15 mouse cellular contexts compared by ENCODE assay signal in the genomic region with DNA sequence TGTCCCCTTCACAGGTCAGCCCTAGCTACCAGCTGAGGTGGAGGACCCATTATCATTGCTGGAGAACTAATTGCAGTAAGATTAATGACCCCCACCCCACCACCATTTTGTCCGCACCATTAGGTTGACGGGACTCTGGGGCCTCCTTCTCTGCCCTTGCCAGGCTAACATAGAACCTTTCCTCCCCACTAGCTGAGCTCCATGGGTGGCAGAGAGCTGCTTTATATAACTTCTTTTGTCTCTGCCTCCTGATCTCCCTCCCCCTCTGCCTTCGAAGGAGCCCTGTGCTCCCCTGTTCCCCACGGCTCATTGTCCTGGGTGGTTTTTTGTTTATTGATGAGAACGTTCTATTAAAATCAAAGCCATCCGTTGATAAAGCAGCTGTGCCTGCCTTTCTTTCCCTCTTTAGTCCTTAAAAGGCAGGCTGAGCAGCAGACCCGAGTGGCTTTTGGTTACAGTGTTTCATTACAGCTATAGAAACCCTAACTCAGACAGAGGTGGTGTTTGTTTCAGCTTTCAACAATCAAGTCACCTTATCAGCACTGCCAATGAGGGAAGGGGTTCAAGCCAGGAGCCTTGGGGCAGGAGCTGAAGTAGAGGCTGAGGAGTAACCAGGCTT. TPM values are rescaled to one million over a fixed set of nuclear protein-coding genes. Genes with fewer than 3 reads are reported as not detected.
DNase-seq lines count a peak whose midpoint lies in the region; ATAC-seq lines count a peak whose summit lies in the region.
"Had no signal": no experiment of that assay in that cellular context is flagged by ENCODE, and none has a peak within 500 bp of the region (broad histone marks: within the 10 kb centered on the region; RNA-seq: fewer than 3 reads in every experiment).

No protein-coding gene starts in this region.

- no peak overlapping the region for H3K9ac ChIP-seq in limb, embryonic 12.5 days (replicated peaks)
- H3K9ac ChIP-seq in hindbrain, embryonic 14.5 days: no peak overlapping the region
- no peak overlapping the region for H3K9ac ChIP-seq in neural tube, embryonic 14.5 days (replicated peaks; ENCODE audit: low read depth, low read length)
- H3K9ac ChIP-seq in intestine, embryonic 16.5 days (ENCODE audit: low read depth, low read length): no peak overlapping the region
- H3K9ac ChIP-seq: embryonic facial prominence, embryonic 15.5 days; intestine, embryonic 15.5 days had no signal

- no peaks in the 10 kb centered on the region for H3K36me3 ChIP-seq in limb, embryonic 12.5 days
- no peaks in the 10 kb centered on the region for H3K36me3 ChIP-seq in limb, embryonic 10.5 days
- no peaks in the 10 kb centered on the region for H3K36me3 ChIP-seq in hindbrain, embryonic 14.5 days (replicated peaks; ENCODE audit: control insufficient read depth, insufficient read depth)
- no peaks in the 10 kb centered on the region for H3K36me3 ChIP-seq in neural tube, embryonic 14.5 days (ENCODE audit: control insufficient read depth, insufficient read depth, low read length)
- no peaks in the 10 kb centered on the region for H3K36me3 ChIP-seq in intestine, embryonic 16.5 days (ENCODE audit: control insufficient read depth, insufficient read depth, low read length)
- H3K36me3 ChIP-seq: embryonic facial prominence, embryonic 15.5 days; G1E; intestine, embryonic 15.5 days had no signal

- 0 out of 2 replicates have a peak overlapping the region, but pooled peaks have one; percentile 17 for H3K27ac ChIP-seq in limb, embryonic 12.5 days
- H3K27ac ChIP-seq in limb, embryonic 10.5 days: no peak overlapping the region; the same call in 1 of the 2 replicates
- peak overlapping the region; percentile 16; the same call in 1 of the 2 replicates for H3K27ac ChIP-seq in hindbrain, embryonic 14.5 days
- H3K27ac ChIP-seq in neural tube, embryonic 14.5 days (ENCODE audit: low read depth, low read length): peak overlapping the region; percentile 58
- H3K27ac ChIP-seq in intestine, embryonic 16.5 days (ENCODE audit: low read length): no peak overlapping the region
- H3K27ac ChIP-seq: embryonic facial prominence, embryonic 15.5 days; intestine, embryonic 15.5 days had no signal

- no peak overlapping the region for H3K4me3 ChIP-seq in limb, embryonic 12.5 days (replicated peaks)
- H3K4me3 ChIP-seq in limb, embryonic 10.5 days: no peak overlapping the region
- no peak overlapping the region for H3K4me3 ChIP-seq in hindbrain, embryonic 14.5 days (replicated peaks; ENCODE audit: low read length)
- H3K4me3 ChIP-seq in neural tube, embryonic 14.5 days (ENCODE audit: low read depth, low read length): no peak overlapping the region
- no peak overlapping the region for H3K4me3 ChIP-seq in intestine, embryonic 16.5 days (ENCODE audit: low read length)
- H3K4me3 ChIP-seq: embryonic facial prominence, embryonic 15.5 days; intestine, embryonic 15.5 days had no signal

- no peak overlapping the region for H3K4me2 ChIP-seq in limb, embryonic 12.5 days
- H3K4me2 ChIP-seq in hindbrain, embryonic 14.5 days (replicated peaks): no peak overlapping the region
- H3K4me2 ChIP-seq in neural tube, embryonic 14.5 days (ENCODE audit: low read depth, low read length): no peak overlapping the region
- no peak overlapping the region for H3K4me2 ChIP-seq in intestine, embryonic 16.5 days (ENCODE audit: low read depth, low read length)
- H3K4me2 ChIP-seq: embryonic facial prominence, embryonic 15.5 days; intestine, embryonic 15.5 days; liver, embryonic 11.5 days had no signal

- peaks cover 18% of the 10 kb centered on the region for H3K4me1 ChIP-seq in limb, embryonic 12.5 days (replicated peaks)
- peaks cover 19% of the 10 kb centered on the region; the same call in 1 of the 2 replicates for H3K4me1 ChIP-seq in limb, embryonic 10.5 days
- peaks cover 5% of the 10 kb centered on the region; the same call in 1 of the 2 replicates for H3K4me1 ChIP-seq in hindbrain, embryonic 14.5 days (replicated peaks; ENCODE audit: control insufficient read depth, insufficient read depth, low read length)
- H3K4me1 ChIP-seq in neural tube, embryonic 14.5 days (ENCODE audit: control insufficient read depth, insufficient read depth, low read length): peaks cover 6% of the 10 kb centered on the region
- H3K4me1 ChIP-seq in intestine, embryonic 16.5 days (ENCODE audit: control insufficient read depth, insufficient read depth, low read length): peaks cover 13% of the 10 kb centered on the region; the same call in 1 of the 2 replicates

- no peak for ATAC-seq in limb, embryonic 12.5 days (ENCODE audit: insufficient number of reproducible peaks, insufficient read depth, low FRiP score, low TSS enrichment, low read depth)
- no peak for ATAC-seq in hindbrain, embryonic 14.5 days (ENCODE audit: low FRiP score)
- no peak for ATAC-seq in neural tube, embryonic 14.5 days (ENCODE audit: low read depth)
- ATAC-seq in intestine, embryonic 16.5 days: no peak
- ATAC-seq: intestine, embryonic 15.5 days had no signal

- 46% methylated on average over 7 of the region's 7 CpGs for WGBS in limb, embryonic 12.5 days
- WGBS in limb, embryonic 10.5 days: 63% methylated on average over 7 of the region's 7 CpGs
- WGBS in hindbrain, embryonic 14.5 days: 8% methylated on average over 7 of the region's 7 CpGs
- 10% methylated on average over 7 of the region's 7 CpGs for WGBS in neural tube, embryonic 14.5 days
- 40% methylated on average over 7 of the region's 7 CpGs for WGBS in intestine, embryonic 16.5 days

- H3K9me3 ChIP-seq in limb, embryonic 12.5 days: peaks cover 10% of the 10 kb centered on the region; the same call in 1 of the 2 replicates
- H3K9me3 ChIP-seq in limb, embryonic 10.5 days (replicated peaks): no peaks in the 10 kb centered on the region; the same call in 1 of the 2 replicates
- no peaks in the 10 kb centered on the region for H3K9me3 ChIP-seq in hindbrain, embryonic 14.5 days (ENCODE audit: control insufficient read depth, low read length)
- H3K9me3 ChIP-seq in neural tube, embryonic 14.5 days (ENCODE audit: control insufficient read depth, low read length): no peaks in the 10 kb centered on the region
- no peaks in the 10 kb centered on the region; the same call in 1 of the 2 replicates for H3K9me3 ChIP-seq in intestine, embryonic 16.5 days (ENCODE audit: control insufficient read depth, low read length)
- H3K9me3 ChIP-seq: G1E; intestine, embryonic 15.5 days had no signal

- no peaks in the 10 kb centered on the region for H3K27me3 ChIP-seq in limb, embryonic 12.5 days
- no peaks in the 10 kb centered on the region for H3K27me3 ChIP-seq in limb, embryonic 10.5 days (ENCODE audit: low read depth, poor library complexity, severe bottlenecking)
- H3K27me3 ChIP-seq in hindbrain, embryonic 14.5 days (ENCODE audit: control insufficient read depth, insufficient read depth, low read length): no peaks in the 10 kb centered on the region
- H3K27me3 ChIP-seq in neural tube, embryonic 14.5 days (ENCODE audit: control insufficient read depth, insufficient read depth, low read length): no peaks in the 10 kb centered on the region
- H3K27me3 ChIP-seq in intestine, embryonic 16.5 days (replicated peaks; ENCODE audit: control insufficient read depth, insufficient read depth, low read length): no peaks in the 10 kb centered on the region
- H3K27me3 ChIP-seq: embryonic facial prominence, embryonic 15.5 days; intestine, embryonic 15.5 days had no signal

- no peak for DNase-seq in limb, embryonic 10.5 days (ENCODE audit: low spot score)
- peak; percentile 32 for DNase-seq in embryo, embryonic 11 days
- DNase-seq in hindbrain, embryonic 14.5 days (ENCODE audit: low spot score): no peak
- no peak for DNase-seq in cerebellum, postnatal 25 days
- DNase-seq: cerebellum, adult 11 months; gastrocnemius, postnatal 25 days; spleen, adult 18-20 months; thymus, postnatal 4 days had no signal

RNA-seq across cellular contexts. Expression of a gene that starts 12.2 kb away (rescaled TPM):
- 0.24 and 0.25 TPM in 2 replicates for polyA plus RNA-seq in limb, embryonic 12.5 days (2016; fragmentation: Nextera tagmentation; extraction: Ambion mirVana)
- polyA plus RNA-seq in limb, embryonic 10.5 days (2016; fragmentation: Nextera tagmentation; extraction: Ambion mirVana): 0.23 and 0.24 TPM in 2 replicates
- 0.15 and 0.21 TPM in 2 replicates for polyA plus RNA-seq in hindbrain, embryonic 14.5 days (2014; fragmentation: Nextera tagmentation; extraction: Ambion mirVana)
- polyA plus RNA-seq in neural tube, embryonic 14.5 days (2014; fragmentation: Nextera tagmentation; extraction: Ambion mirVana): 0.31 and 0.43 TPM in 2 replicates
- 0.09 and 0.13 TPM in 2 replicates for polyA plus RNA-seq in intestine, embryonic 16.5 days (2015; fragmentation: Nextera tagmentation; extraction: Ambion mirVana)
- polyA plus RNA-seq: G1E had no signal

Comparison
In these comparisons a context has a peak if more than half of its experiments do, and no peak if none do; other contexts are left out.
1. H3K27ac ChIP-seq: peak in limb, embryonic 12.5 days (single experiment), hindbrain, embryonic 14.5 days (single experiment) and neural tube, embryonic 14.5 days (single experiment); none in limb, embryonic 10.5 days (single experiment) and intestine, embryonic 16.5 days (single experiment).